Mouse (Mus musculus) C2C12 (cell line): ENCODE measurements around the gene Smarce1.

Experiments
- CEBPB ChIP-seq: IDR thresholded peaks from one replicate; pipeline ENCODE4 v1.6.1; 2011; ENCODE audit warnings: low read depth, mild to moderate bottlenecking, control low read depth, moderate library complexity
- CTCF ChIP-seq: IDR thresholded peaks from one replicate; pipeline ENCODE4 v1.5.1; 2011; ENCODE audit not compliant: control insufficient read depth, insufficient read depth, insufficient read length
- MAX ChIP-seq: IDR thresholded peaks from one replicate; pipeline ENCODE4 v1.6.1; 2011; ENCODE audit warnings: mild to moderate bottlenecking, control low read depth
- MYOD1 ChIP-seq: IDR thresholded peaks from one replicate; pipeline ENCODE4 v1.6.1; 2011; ENCODE audit warnings: low read depth; ENCODE audit not compliant: control insufficient read depth, insufficient read length
- USF1 ChIP-seq: IDR thresholded peaks from one replicate; pipeline ENCODE4 v1.6.1; 2011; ENCODE audit warnings: low read depth, mild to moderate bottlenecking, control low read depth, moderate library complexity

DNA sequence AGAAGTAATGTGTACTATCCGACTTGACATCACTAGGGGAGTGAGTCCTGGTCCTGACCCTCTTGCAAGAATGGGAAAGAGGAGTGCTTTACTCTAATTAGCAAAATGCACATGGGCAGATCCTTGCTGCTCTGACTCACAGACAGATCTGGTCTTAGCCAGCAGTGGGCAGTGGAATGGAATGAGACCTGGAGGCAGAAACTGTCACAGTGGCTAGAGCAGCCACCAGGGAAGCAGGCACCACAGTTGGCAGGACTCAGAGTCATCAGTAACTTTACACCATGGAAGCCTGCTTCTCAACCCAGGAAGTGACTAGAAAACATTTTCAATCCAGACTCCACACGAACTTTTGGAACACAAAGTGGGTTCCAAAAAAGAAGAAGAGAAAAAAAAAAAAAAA lies 9.0 kb downstream of the Smarce1 start:
- TF ChIP-seq CTCF = no peak
- TF ChIP-seq USF1 = no peak
- no peak for TF ChIP-seq MAX
- TF ChIP-seq MYOD1 = no peak
- no peak for TF ChIP-seq CEBPB
